In genomic region chr11:61147300-61147683, GRCm38 (mm10) we compare ENCODE assay signal across 8 mouse cellular contexts. TPM values are rescaled to one million over a fixed set of nuclear protein-coding genes. Genes with fewer than 3 reads are reported as not detected.
DNase-seq lines count a peak whose midpoint lies in the region; ATAC-seq and TF ChIP-seq lines count a peak whose summit lies in the region.

No protein-coding gene starts in this region.

- WGBS in liver, embryonic 12.5 days (ENCODE audit: insufficient replicate concordance): 23% methylated on average over 32 of the region's 32 CpGs
- 7% methylated on average over 32 of the region's 32 CpGs for WGBS in olfactory bulb, adult 2 months

- H3K27me3 ChIP-seq in testis, adult 2 months (ENCODE audit: control insufficient read depth, insufficient read depth, low read length): no peaks in the 10 kb centered on the region
- H3K27me3 ChIP-seq in liver, embryonic 12.5 days (replicated peaks): peaks cover 13% of the 10 kb centered on the region

- no peaks in the 10 kb centered on the region for H3K36me3 ChIP-seq in testis, adult 2 months (ENCODE audit: control insufficient read depth, insufficient read depth, low read length)
- H3K36me3 ChIP-seq in liver, embryonic 12.5 days: peaks cover 5% of the 10 kb centered on the region

- no peaks in the 10 kb centered on the region for H3K9me3 ChIP-seq in liver, embryonic 12.5 days (replicated peaks)

- intact Hi-C loops in heart, postnatal 10 days (cut with DNase I): no loop called here

- H3K27ac ChIP-seq in testis, adult 2 months (ENCODE audit: control insufficient read depth, insufficient read depth, low read depth, low read length): no peak overlapping the region
- H3K27ac ChIP-seq in cortical plate, adult 2 months (ENCODE audit: insufficient read depth, low read length): no peak overlapping the region
- no peak overlapping the region for H3K27ac ChIP-seq in liver, embryonic 12.5 days
- no peak overlapping the region for H3K27ac ChIP-seq in olfactory bulb, adult 2 months (ENCODE audit: insufficient read depth, low read depth, low read length)

- peak overlapping the region; percentile 18 for H3K4me3 ChIP-seq in testis, adult 2 months (ENCODE audit: control insufficient read depth, low read depth, low read length)
- peak overlapping the region; percentile 4; the same call in 1 of the 2 replicates for H3K4me3 ChIP-seq in cortical plate, adult 2 months (ENCODE audit: insufficient read depth, low read length)
- H3K4me3 ChIP-seq in liver, embryonic 12.5 days: peak overlapping the region; percentile 38
- peak overlapping the region; percentile 38 for H3K4me3 ChIP-seq in olfactory bulb, adult 2 months (ENCODE audit: insufficient read depth, low read depth, low read length)

- DNase-seq in testis, postnatal 14 days (ENCODE audit: low spot score): no peak
- DNase-seq in heart, postnatal 10 days: peak; percentile 24 to 49
- DNase-seq in gastrocnemius, adult 8-10 months (ENCODE audit: low spot score in 2 of 2): no peak

- TF ChIP-seq POLR2A in testis, adult 2 months (IDR thresholded peaks at IDR 0.05; ENCODE audit: control insufficient read depth, low read depth, low read length): no peak
- TF ChIP-seq POLR2A in cortical plate, adult 2 months (IDR thresholded peaks at IDR 0.05; ENCODE audit: extremely low read depth, insufficient read depth, low read length): no peak
- TF ChIP-seq POLR2A in olfactory bulb, adult 2 months (IDR thresholded peaks at IDR 0.05; ENCODE audit: insufficient read depth, low read depth, low read length): no peak

- peak overlapping the region; percentile 20; the same call in 1 of the 2 replicates for H3K9ac ChIP-seq in liver, embryonic 12.5 days

- TF ChIP-seq CTCF in testis, adult 2 months (IDR thresholded peaks at IDR 0.05; ENCODE audit: control insufficient read depth, insufficient read depth, insufficient replicate concordance, low read depth, low read length): no peak
- TF ChIP-seq CTCF in cortical plate, adult 2 months (IDR thresholded peaks at IDR 0.05; ENCODE audit: extremely low read depth, insufficient read depth, low read length): no peak
- peak; percentile 4; the same call in 1 of the 2 replicates for TF ChIP-seq CTCF in olfactory bulb, adult 2 months (IDR thresholded peaks at IDR 0.05; ENCODE audit: insufficient read depth, low read depth, low read length)

- H3K4me1 ChIP-seq in testis, adult 2 months (ENCODE audit: control insufficient read depth, insufficient read depth, low read length): no peaks in the 10 kb centered on the region; the same call in 1 of the 2 replicates
- no peaks in the 10 kb centered on the region for H3K4me1 ChIP-seq in cortical plate, adult 2 months (ENCODE audit: control insufficient read depth, insufficient read depth, low read length)
- peaks cover 19% of the 10 kb centered on the region for H3K4me1 ChIP-seq in liver, embryonic 12.5 days
- H3K4me1 ChIP-seq in olfactory bulb, adult 2 months (ENCODE audit: control insufficient read depth, insufficient read depth, low read length): peaks cover 10% of the 10 kb centered on the region

- ATAC-seq in liver, embryonic 12.5 days: peak; percentile 37; the same call in 1 of the 2 replicates
- ATAC-seq in megakaryocyte-erythroid progenitor cell, adult 5-6 weeks (replicated peaks; ENCODE audit: low FRiP score, low TSS enrichment, poor library complexity, severe bottlenecking): no peak

- H3K4me2 ChIP-seq in liver, embryonic 12.5 days: peak overlapping the region; percentile 69

RNA-seq across cellular contexts. Expression of gene Tnfrsf13b, which starts 20.7 kb away (rescaled TPM):
- 0.19 and 0.61 TPM in 2 replicates for polyA plus RNA-seq in testis, adult 2 months (2012; rRNA removed)
- polyA plus RNA-seq in cortical plate, adult 2 months (2012; rRNA removed): 3.3 and 4.8 TPM in 2 replicates
- 1 to 10 TPM in 1 of 2 experiments, under 1 TPM in 1; 0.91 to 1.0 TPM for total RNA-seq in heart, postnatal 10 days (2021)
- 3.2 and 4.8 TPM in 2 replicates for polyA plus RNA-seq in liver, embryonic 12.5 days (2016; fragmentation: Nextera tagmentation; extraction: Ambion mirVana)
- polyA plus RNA-seq in olfactory bulb, adult 2 months (2012; ENCODE audit: insufficient read depth, insufficient read length, low replicate concordance, missing spikeins): not detected in 2 replicates
- total RNA-seq in megakaryocyte-erythroid progenitor cell, adult 5-6 weeks (2014; fragmentation: Nextera tagmentation): 2.3 TPM in 2 replicates
- 12.5 and 15.5 TPM in 2 replicates for total RNA-seq in megakaryocyte-erythroid progenitor cell, adult 5-6 weeks (2017)
- under 1 TPM in 3 of 4 experiments, not detected in 1; 0.19 to 0.29 (median 0.19) TPM for total RNA-seq in gastrocnemius, adult 8-10 months (2022)

RNA-seq across cellular contexts. Expression of gene Usp22, which starts 27.6 kb away (rescaled TPM):
- 12.3 and 15.8 TPM in 2 replicates for polyA plus RNA-seq in testis, adult 2 months (2012; rRNA removed)
- 152 and 154 TPM in 2 replicates for polyA plus RNA-seq in cortical plate, adult 2 months (2012; rRNA removed)
- 10 to 100 TPM; 55.1 to 57.6 TPM for total RNA-seq in heart, postnatal 10 days (2021)
- 28.5 and 30.8 TPM in 2 replicates for polyA plus RNA-seq in liver, embryonic 12.5 days (2016; fragmentation: Nextera tagmentation; extraction: Ambion mirVana)
- polyA plus RNA-seq in olfactory bulb, adult 2 months (2012; ENCODE audit: insufficient read depth, insufficient read length, low replicate concordance, missing spikeins): not detected in 2 replicates
- 19.8 and 20.3 TPM in 2 replicates for total RNA-seq in megakaryocyte-erythroid progenitor cell, adult 5-6 weeks (2014; fragmentation: Nextera tagmentation)
- 23.9 and 24.0 TPM in 2 replicates for total RNA-seq in megakaryocyte-erythroid progenitor cell, adult 5-6 weeks (2017)
- 10 to 100 TPM; 13.3 to 16.1 (median 15.7) TPM for total RNA-seq in gastrocnemius, adult 8-10 months (2022)

Comparison
In these comparisons a context has a peak if more than half of its experiments do, and no peak if none do; other contexts are left out.
1. DNase-seq: peak in heart, postnatal 10 days (2 of 2); none in testis, postnatal 14 days (single experiment) and gastrocnemius, adult 8-10 months (0 of 2).
2. Peak in every context shown above with its lines, with median percentiles within 50 percentile points of each other: H3K4me3 ChIP-seq.